13 mouse cellular contexts compared by ENCODE assay signal in the genomic region with DNA sequence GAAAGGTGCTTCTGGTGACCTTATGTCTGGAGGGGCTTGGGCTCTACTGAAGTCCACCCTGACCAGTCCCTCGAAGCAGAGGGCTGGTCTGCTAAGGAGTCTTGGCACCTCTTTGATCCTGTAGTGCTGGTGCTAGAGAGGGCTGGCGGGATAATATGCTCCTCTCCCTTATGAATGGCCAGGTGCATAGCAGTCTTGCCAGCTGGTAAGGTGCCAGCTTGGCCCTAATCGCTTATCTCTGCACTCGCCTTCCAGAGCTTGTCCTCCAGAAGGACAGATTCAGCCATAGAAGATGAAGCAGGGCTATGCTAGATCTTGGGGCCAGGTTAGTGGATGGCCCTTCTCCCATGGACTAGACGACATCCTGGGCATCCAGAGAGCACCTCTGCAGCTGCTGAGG.
A peak's percentile ranks its signal among the peaks of the same experiment; 100 is the strongest.
DNase-seq lines count a peak whose midpoint lies in the region; ATAC-seq and TF ChIP-seq lines count a peak whose summit lies in the region.
"Had no signal": no experiment of that assay in that cellular context is flagged by ENCODE, and none has a peak within 500 bp of the region (broad histone marks: within the 10 kb centered on the region; RNA-seq: fewer than 3 reads in every experiment).

No protein-coding gene starts in this region.

- H3K27ac ChIP-seq in liver, adult 2 months (replicated peaks; ENCODE audit: insufficient read depth, low read depth, low read length) = no peak overlapping the region
- no peak overlapping the region for H3K27ac ChIP-seq in liver, postnatal 0 days (ENCODE audit: low read depth)
- peak overlapping the region; percentile 73 for H3K27ac ChIP-seq in forebrain, embryonic 13.5 days
- 0 out of 2 replicates have a peak overlapping the region, but pooled peaks have one; percentile 78 for H3K27ac ChIP-seq in midbrain, embryonic 12.5 days (replicated peaks)
- H3K27ac ChIP-seq: heart, embryonic 15.5 days had no signal

- no peaks in the 10 kb centered on the region for H3K9me3 ChIP-seq in liver, postnatal 0 days (ENCODE audit: low read length)
- H3K9me3 ChIP-seq in forebrain, embryonic 13.5 days (replicated peaks) = no peaks in the 10 kb centered on the region
- no peaks in the 10 kb centered on the region for H3K9me3 ChIP-seq in midbrain, embryonic 12.5 days
- H3K9me3 ChIP-seq: heart, embryonic 15.5 days had no signal

- TF ChIP-seq POLR2A in liver, adult 2 months (IDR thresholded peaks at IDR 0.05; ENCODE audit: extremely low read depth, insufficient read depth, low read length) = no peak

- H3K9ac ChIP-seq in liver, adult 2 months (ENCODE audit: low read depth, low read length) = no peak overlapping the region
- H3K9ac ChIP-seq in liver, postnatal 0 days (replicated peaks) = no peak overlapping the region
- H3K9ac ChIP-seq in forebrain, embryonic 13.5 days = 0 out of 2 replicates have a peak overlapping the region, but pooled peaks have one; percentile 34
- H3K9ac ChIP-seq in midbrain, embryonic 12.5 days (replicated peaks) = no peak overlapping the region
- H3K9ac ChIP-seq: heart, embryonic 15.5 days had no signal

- H3K79me2 ChIP-seq in liver, adult 2 months (ENCODE audit: control insufficient read depth, insufficient read depth, low read length) = no peaks in the 10 kb centered on the region

- no peak for TF ChIP-seq CTCF in liver, adult 2 months (IDR thresholded peaks at IDR 0.05; ENCODE audit: low read depth, low read length)
- TF ChIP-seq CTCF in liver, postnatal 0 days (IDR thresholded peaks at IDR 0.05; ENCODE audit: low read depth) = no peak

- 33% methylated on average over 5 of the region's 5 CpGs for WGBS in liver, adult 2 months
- WGBS in liver, postnatal 0 days (ENCODE audit: insufficient replicate concordance) = 53% methylated on average over 5 of the region's 5 CpGs
- 43% methylated on average over 5 of the region's 5 CpGs for WGBS in forebrain, embryonic 13.5 days
- 76% methylated on average over 5 of the region's 5 CpGs for WGBS in midbrain, embryonic 12.5 days

- TF ChIP-seq EP300 in liver, postnatal 0 days (IDR thresholded peaks at IDR 0.05; ENCODE audit: low read depth) = no peak

- H3K27me3 ChIP-seq in liver, adult 2 months (ENCODE audit: control insufficient read depth, insufficient read depth, low read length) = peaks cover 4% of the 10 kb centered on the region; the same call in 1 of the 2 replicates
- H3K27me3 ChIP-seq in liver, postnatal 0 days (ENCODE audit: insufficient read depth, low read length) = peaks cover 26% of the 10 kb centered on the region
- 0 out of 2 replicates have a peak, but pooled peaks cover 24% of the 10 kb centered on the region for H3K27me3 ChIP-seq in forebrain, embryonic 13.5 days
- H3K27me3 ChIP-seq in midbrain, embryonic 12.5 days = peaks cover 63% of the 10 kb centered on the region

- H3K4me2 ChIP-seq in liver, postnatal 0 days (ENCODE audit: low read depth, low read length) = no peak overlapping the region
- H3K4me2 ChIP-seq in forebrain, embryonic 13.5 days = no peak overlapping the region
- no peak overlapping the region for H3K4me2 ChIP-seq in midbrain, embryonic 12.5 days (replicated peaks)
- H3K4me2 ChIP-seq: heart, embryonic 15.5 days had no signal

- H3K4me3 ChIP-seq in liver, adult 2 months (ENCODE audit: insufficient read depth, low read depth, low read length) = no peak overlapping the region
- H3K4me3 ChIP-seq in liver, postnatal 0 days (ENCODE audit: low read depth, low read length) = no peak overlapping the region
- no peak overlapping the region for H3K4me3 ChIP-seq in forebrain, embryonic 13.5 days
- H3K4me3 ChIP-seq in midbrain, embryonic 12.5 days = no peak overlapping the region
- H3K4me3 ChIP-seq: heart, embryonic 15.5 days had no signal

- no peak for ATAC-seq in liver, postnatal 0 days
- no peak for ATAC-seq in forebrain, embryonic 13.5 days
- no peak for ATAC-seq in midbrain, embryonic 12.5 days (ENCODE audit: low FRiP score, low read depth)
- ATAC-seq: Patski had no signal

- peak; percentile 40 for DNase-seq in liver, adult 2 months (ENCODE audit: extremely low read depth, low read depth, low spot score)
- DNase-seq in liver, postnatal 0 days = no peak
- peak; percentile 73 for DNase-seq in cerebellum, adult 8-10 months
- no peak for DNase-seq in heart, adult 11 months
- DNase-seq in right cerebral cortex, adult 2 months (ENCODE audit: low spot score in 2 of 2) = no peak
- no peak for DNase-seq in frontal cortex, postnatal 36 days (ENCODE audit: low spot score in 2 of 2)
- DNase-seq: adrenal gland, adult 8-10 months; kidney, adult 8-10 months; lung, postnatal 36 days had no signal

- H3K4me1 ChIP-seq in liver, adult 2 months (ENCODE audit: control insufficient read depth, insufficient read depth, low read length) = no peaks in the 10 kb centered on the region
- H3K4me1 ChIP-seq in liver, postnatal 0 days (ENCODE audit: insufficient read depth) = peaks cover 12% of the 10 kb centered on the region
- peaks cover 98% of the 10 kb centered on the region for H3K4me1 ChIP-seq in forebrain, embryonic 13.5 days
- peaks cover 89% of the 10 kb centered on the region for H3K4me1 ChIP-seq in midbrain, embryonic 12.5 days

- no peaks in the 10 kb centered on the region for H3K36me3 ChIP-seq in liver, adult 2 months (ENCODE audit: control insufficient read depth, insufficient read depth, low read length)
- no peaks in the 10 kb centered on the region for H3K36me3 ChIP-seq in liver, postnatal 0 days (replicated peaks; ENCODE audit: insufficient read depth, low read length)
- no peaks in the 10 kb centered on the region for H3K36me3 ChIP-seq in forebrain, embryonic 13.5 days (ENCODE audit: poor library complexity, severe bottlenecking)
- no peaks in the 10 kb centered on the region for H3K36me3 ChIP-seq in midbrain, embryonic 12.5 days
- H3K36me3 ChIP-seq: heart, embryonic 15.5 days had no signal

Comparison
In these comparisons a context has a peak if more than half of its experiments do, and no peak if none do; other contexts are left out.
1. DNase-seq: peak in liver, adult 2 months (single experiment) and cerebellum, adult 8-10 months (single experiment); none in liver, postnatal 0 days (single experiment), heart, adult 11 months (single experiment), right cerebral cortex, adult 2 months (0 of 2) and frontal cortex, postnatal 36 days (0 of 2).
2. H3K27ac ChIP-seq: peak in forebrain, embryonic 13.5 days (single experiment) and midbrain, embryonic 12.5 days (single experiment); none in liver, adult 2 months (single experiment) and liver, postnatal 0 days (single experiment).